Mouse (Mus musculus): ENCODE results near the gene AU015836. TPM values are rescaled to one million over a fixed set of nuclear protein-coding genes. Genes with fewer than 3 reads are reported as not detected.

The AU015836 gene
- polyA plus RNA-seq, 1 experiment from 2014 or later = not detected

DNA sequence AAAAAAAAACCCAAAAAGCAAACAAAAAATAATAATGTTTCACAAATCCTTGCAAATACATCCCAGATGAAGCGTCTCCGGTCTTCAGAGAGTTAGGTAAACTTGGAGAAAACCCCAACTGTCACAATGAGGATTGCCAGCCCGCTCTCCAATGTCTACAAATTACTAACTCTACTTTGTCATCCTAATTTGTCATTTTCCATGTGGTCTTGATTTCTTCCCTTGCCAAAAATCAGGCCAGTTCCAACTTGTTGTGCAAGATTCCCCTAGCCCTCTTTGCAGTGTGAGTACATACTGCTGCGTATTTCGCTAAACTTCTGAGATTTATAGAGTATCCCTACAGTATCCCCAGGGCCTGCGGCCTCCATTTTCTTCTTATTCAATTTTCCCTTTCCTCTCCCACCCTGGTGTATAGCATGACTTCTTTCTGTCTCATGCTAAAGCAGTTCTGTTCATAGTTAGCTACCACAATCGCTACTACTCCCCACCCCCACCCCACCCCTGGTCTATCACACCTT lies 43.3 kb downstream of the AU015836 start:
- no peak overlapping the region for H3K9ac ChIP-seq
- peaks cover 33% of the 10 kb centered on the region; the same call in 1 of the 2 replicates for H3K27me3 ChIP-seq
- H3K4me2 ChIP-seq = no peak overlapping the region
- H3K36me3 ChIP-seq = no peaks in the 10 kb centered on the region
- H3K4me3 ChIP-seq = no peak overlapping the region
- no peak overlapping the region for H3K27ac ChIP-seq
- no peak for ATAC-seq (ENCODE audit: borderline replicate concordance, extremely low read depth, low FRiP score, low TSS enrichment)
- H3K9me3 ChIP-seq = no peaks in the 10 kb centered on the region
- no peaks in the 10 kb centered on the region for H3K4me1 ChIP-seq
- WGBS = 81% methylated on average over 7 of the region's 7 CpGs

- no peak; the same call in 1 of the 2 replicates for ATAC-seq (ENCODE audit: borderline replicate concordance, extremely low read depth, low FRiP score, low TSS enrichment)
- WGBS = 26% methylated on average over 12 of the region's 12 CpGs
- no peaks in the 10 kb centered on the region for H3K36me3 ChIP-seq
- H3K4me3 ChIP-seq = no peak overlapping the region
- H3K27me3 ChIP-seq = peaks cover 34% of the 10 kb centered on the region; the same call in 1 of the 2 replicates
- H3K9ac ChIP-seq = no peak overlapping the region
- peak overlapping the region; percentile 18; the same call in 1 of the 2 replicates for H3K4me2 ChIP-seq
- H3K27ac ChIP-seq = no peak overlapping the region
- no peaks in the 10 kb centered on the region for H3K4me1 ChIP-seq
- H3K9me3 ChIP-seq = no peaks in the 10 kb centered on the region
Observed at GRCm38 (mm10) chrX:94012479-94013167, 44.2 kb downstream of the AU015836 start.

GRCm38 (mm10) chrX:94016891-94017290 lies 48.4 kb downstream of the AU015836 start:
- Histone ChIP-seq H3K4me2 (no peak overlapping the region), H3K9me3 (no peaks in the 10 kb centered on the region), H3K4me1 (no peaks in the 10 kb centered on the region), H3K9ac (no peak overlapping the region), H3K36me3 (no peaks in the 10 kb centered on the region), H3K27me3 (peaks cover 34% of the 10 kb centered on the region), H3K27ac (no peak overlapping the region), H3K4me3 (no peak overlapping the region)
- WGBS = 21% methylated on average over 1 of the region's 1 CpGs
- ATAC-seq (ENCODE audit: borderline replicate concordance, extremely low read depth, low FRiP score, low TSS enrichment) = no peak

DNA sequence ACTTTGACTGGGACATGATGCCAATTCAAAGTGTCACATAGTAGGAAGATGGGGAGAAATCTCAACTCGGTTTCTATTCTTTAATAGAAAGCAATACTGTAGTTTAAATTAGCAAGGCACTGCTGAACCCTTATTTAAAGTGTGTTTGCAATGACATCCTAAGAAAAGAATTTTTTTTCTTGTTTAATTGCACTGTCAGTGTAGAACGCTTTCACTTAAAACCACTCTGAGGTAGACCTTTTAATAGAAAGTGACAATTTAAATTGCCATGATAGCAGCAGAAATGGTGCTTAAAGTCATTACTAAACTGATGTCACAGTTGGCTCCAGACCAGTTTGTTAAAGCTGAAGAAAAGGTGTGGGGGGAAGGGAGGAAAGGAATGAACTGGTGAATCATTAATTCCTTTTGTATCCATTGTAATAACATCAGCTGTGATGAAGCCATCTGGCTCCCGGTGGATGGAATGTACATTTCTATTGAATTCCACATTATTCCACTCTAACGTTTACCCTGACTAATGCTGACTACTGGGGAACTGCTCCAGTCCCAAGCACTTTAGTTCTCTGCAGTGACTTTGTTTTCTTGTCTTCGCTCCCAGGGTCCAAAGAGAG lies 53.9 kb downstream of the AU015836 start:
- Histone ChIP-seq H3K36me3 (no peaks in the 10 kb centered on the region), H3K9me3 (no peaks in the 10 kb centered on the region), H3K27me3 (peaks cover 21% of the 10 kb centered on the region), H3K9ac (no peak overlapping the region), H3K4me2 (no peak overlapping the region), H3K4me3 (no peak overlapping the region), H3K4me1 (no peaks in the 10 kb centered on the region), H3K27ac (no peak overlapping the region)
- ATAC-seq (ENCODE audit: borderline replicate concordance, extremely low read depth, low FRiP score, low TSS enrichment) = no peak
- WGBS = 60% methylated on average over 5 of the region's 5 CpGs

Other genes with a start within 250 kb of the AU015836 start
- 65.2 and 69.5 TPM in 2 replicates for gene Pdk3, start 136.5 kb upstream of the AU015836 start, polyA plus RNA-seq (2015; fragmentation: Nextera tagmentation; extraction: Ambion mirVana)
- gene Zfx, start 155.0 kb downstream of the AU015836 start, polyA plus RNA-seq (2015; fragmentation: Nextera tagmentation; extraction: Ambion mirVana) = 33.9 and 36.7 TPM in 2 replicates
- 72.6 and 73.5 TPM in 2 replicates for gene Eif2s3x, start 244.2 kb downstream of the AU015836 start, polyA plus RNA-seq (2015; fragmentation: Nextera tagmentation; extraction: Ambion mirVana)

Data from lung, embryonic 15.5 days (tissue).